Mouse (Mus musculus) embryonic facial prominence, embryonic 10.5 days (tissue): ENCODE measurements at regions not wholly inside any gene's neighbourhood (a gene's known extent, or its start where the extent isn't known, plus 50 kb on each side); places are given as distances from the start of the nearest gene placed in this dataset.
A peak's percentile ranks its signal among the peaks of the same experiment; 100 is the strongest.

Source experiments
- DNase-seq: peaks from one replicate; pipeline ENCODE4 v3.0.0-alpha.2; 2017; ENCODE audit warnings: low spot score
- H3K27ac ChIP-seq: fragments of 300-500 bp; sonication (generic); replicated peaks from 2 replicates; pipeline ENCODE4 v1.5.1; 2016; ENCODE audit warnings: mild to moderate bottlenecking
- H3K27me3 ChIP-seq: fragments of 300-500 bp; sonication (generic); replicated peaks from 2 replicates; pipeline ENCODE4 v1.6.1; 2016; ENCODE audit warnings: low read depth, mild to moderate bottlenecking; ENCODE audit not compliant: poor library complexity, severe bottlenecking
- H3K36me3 ChIP-seq: fragments of 300-500 bp; sonication (generic); replicated peaks from 2 replicates; pipeline ENCODE4 v1.6.1; 2016; ENCODE audit warnings: mild to moderate bottlenecking, moderate library complexity
- H3K4me1 ChIP-seq: fragments of 300-500 bp; sonication (generic); 2 replicates; pipeline ENCODE4 v1.6.1; 2016
- H3K4me3 ChIP-seq: fragments of 300-500 bp; sonication (generic); 2 replicates; pipeline ENCODE4 v1.5.1; 2016; ENCODE audit warnings: mild to moderate bottlenecking, moderate library complexity
- H3K9me3 ChIP-seq: fragments of 300-500 bp; sonication (generic); 2 replicates; pipeline ENCODE4 v1.6.1; 2016; ENCODE audit warnings: mild to moderate bottlenecking
- WGBS: fragments of 180-500 bp; shearing (Covaris S2); methylation state at CpG from one replicate; pipeline ENCODE4 v1.1.7; 2016; 5-methylcytosine and 5-hydroxymethylcytosine counted together

DNA sequence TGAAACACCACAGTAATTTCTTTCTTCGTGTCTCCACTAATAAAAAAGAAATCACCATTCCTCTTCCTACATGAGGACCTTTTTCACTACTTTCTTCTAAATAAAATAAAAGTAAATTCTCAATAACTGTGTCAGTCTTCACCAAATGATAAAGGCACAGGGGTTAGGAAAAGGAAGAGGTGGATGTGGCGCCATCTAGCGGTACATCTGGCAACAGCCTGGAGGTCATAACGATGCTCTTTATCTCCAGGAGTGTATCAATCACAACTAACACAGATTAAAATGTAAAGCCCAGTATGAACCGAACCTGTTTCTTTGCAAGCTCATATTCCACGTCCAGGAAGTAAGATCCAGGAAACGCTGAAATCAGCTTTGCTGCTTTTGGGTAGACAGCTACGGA is 793.0 kb downstream of the Gm7489 start:
- H3K36me3 ChIP-seq: no peaks in the 10 kb centered on the region
- WGBS: 72% methylated on average over 8 of the region's 8 CpGs
- H3K27me3 ChIP-seq: no peaks in the 10 kb centered on the region
- peak; percentile 27 for DNase-seq
- no peaks in the 10 kb centered on the region for H3K4me1 ChIP-seq
- H3K9me3 ChIP-seq: no peaks in the 10 kb centered on the region
- H3K4me3 ChIP-seq: no peak overlapping the region
- H3K27ac ChIP-seq: no peak overlapping the region
